Mouse (Mus musculus): ENCODE results near the gene Pcgf6. TPM values are rescaled to one million over a fixed set of nuclear protein-coding genes. Genes with fewer than 3 reads are reported as not detected.

Pcgf6 gene
- 13.9 and 17.8 TPM in 2 replicates for polyA plus RNA-seq (2014; fragmentation: Nextera tagmentation; extraction: Ambion mirVana)

DNA sequence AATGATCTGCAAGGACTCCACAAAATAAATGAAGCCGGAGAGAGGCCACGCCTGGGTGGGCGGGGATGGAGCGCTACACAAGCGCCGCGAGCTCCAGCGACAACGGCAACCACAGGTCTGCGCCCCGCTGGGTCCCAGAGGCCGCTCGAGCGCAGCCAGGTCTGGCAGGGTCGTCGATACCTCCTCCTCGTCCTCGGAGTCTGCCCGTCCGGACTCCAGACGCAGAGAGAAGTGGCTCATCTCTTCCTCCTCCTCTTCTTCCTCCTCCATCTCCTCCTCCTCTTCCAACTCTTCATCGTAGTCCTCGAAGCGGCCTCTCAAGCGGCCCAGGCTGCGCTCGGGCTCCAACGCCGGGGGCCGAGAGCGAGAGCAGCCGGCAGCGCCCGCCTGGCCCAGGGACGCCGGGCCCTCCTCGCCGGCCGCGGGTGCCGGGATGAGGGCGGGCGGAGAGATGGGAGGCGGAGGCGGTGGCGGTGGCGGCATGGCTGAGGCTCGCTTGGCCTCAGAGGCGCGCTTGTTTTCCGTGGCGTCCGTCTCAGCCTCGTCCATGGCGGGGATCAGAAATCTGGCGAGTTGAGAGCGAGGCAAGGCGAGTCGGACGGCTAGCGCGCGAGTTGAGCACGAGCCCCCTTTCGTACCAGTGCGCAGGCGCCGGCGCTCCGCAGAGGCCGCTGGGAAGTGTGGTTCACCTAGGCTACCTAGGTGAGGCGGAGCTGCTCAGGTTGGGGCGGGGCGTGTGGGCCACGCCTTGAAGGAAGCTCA, at the start of gene Pcgf6:
TSS of gene Pcgf6 (minus strand) at position 636 of the 762 bp plus-strand sequence.
- ATAC-seq (ENCODE audit: low read depth) (peak; percentile 95), DNase-seq (ENCODE audit: low spot score) (peak; percentile 87)
- Histone ChIP-seq H3K9me3 (ENCODE audit: control insufficient read depth, low read length) (no peaks in the 10 kb centered on the region), H3K4me2 (ENCODE audit: low read depth, low read length) (peak within 1 kb of the TSS; percentile 73), H3K27ac (replicated peaks; ENCODE audit: low read depth, low read length) (peak within 1 kb of the TSS; percentile 94), H3K9ac (ENCODE audit: low read depth, low read length) (peak within 1 kb of the TSS; percentile 85), H3K27me3 (replicated peaks; ENCODE audit: control insufficient read depth, insufficient read depth, low read length) (no peaks in the 10 kb centered on the region), H3K36me3 (ENCODE audit: control insufficient read depth, insufficient read depth, low read length) (peaks cover 23% of the 10 kb centered on the region), H3K4me1 (ENCODE audit: control insufficient read depth, insufficient read depth, low read length) (peaks cover 13% of the 10 kb centered on the region), H3K4me3 (ENCODE audit: low read depth, low read length) (peak within 1 kb of the TSS; percentile 88)
- WGBS = under 1% methylated on average over 65 of the region's 75 CpGs

GRCm38 (mm10) chr19:47090550-47091156, 39.9 kb upstream of the Pcgf6 start, which contains the start of the genes Usmg5 and Pdcd11:
TSS of gene Usmg5 (minus strand) at chr19:47090647.
TSS of gene Pdcd11 (plus strand) at chr19:47090768.
- Histone ChIP-seq H3K36me3 (ENCODE audit: control insufficient read depth, insufficient read depth, low read length) (peaks cover 40% of the 10 kb centered on the region), H3K4me2 (ENCODE audit: low read depth, low read length) (peak within 1 kb of the TSS; percentile 93), H3K4me3 (ENCODE audit: low read depth, low read length) (peak within 1 kb of the TSS; percentile 90), H3K27me3 (replicated peaks; ENCODE audit: control insufficient read depth, insufficient read depth, low read length) (no peaks in the 10 kb centered on the region), H3K9me3 (ENCODE audit: control insufficient read depth, low read length) (no peaks in the 10 kb centered on the region), H3K27ac (replicated peaks; ENCODE audit: low read depth, low read length) (peak within 1 kb of the TSS; percentile 88), H3K4me1 (ENCODE audit: control insufficient read depth, insufficient read depth, low read length) (peaks cover 12% of the 10 kb centered on the region), H3K9ac (ENCODE audit: low read depth, low read length) (peak within 1 kb of the TSS; percentile 98)
- ATAC-seq (ENCODE audit: low read depth) (peak; percentile 100), DNase-seq (ENCODE audit: low spot score) (peak; percentile 97)
- under 1% methylated on average over 44 of the region's 56 CpGs for WGBS

DNA sequence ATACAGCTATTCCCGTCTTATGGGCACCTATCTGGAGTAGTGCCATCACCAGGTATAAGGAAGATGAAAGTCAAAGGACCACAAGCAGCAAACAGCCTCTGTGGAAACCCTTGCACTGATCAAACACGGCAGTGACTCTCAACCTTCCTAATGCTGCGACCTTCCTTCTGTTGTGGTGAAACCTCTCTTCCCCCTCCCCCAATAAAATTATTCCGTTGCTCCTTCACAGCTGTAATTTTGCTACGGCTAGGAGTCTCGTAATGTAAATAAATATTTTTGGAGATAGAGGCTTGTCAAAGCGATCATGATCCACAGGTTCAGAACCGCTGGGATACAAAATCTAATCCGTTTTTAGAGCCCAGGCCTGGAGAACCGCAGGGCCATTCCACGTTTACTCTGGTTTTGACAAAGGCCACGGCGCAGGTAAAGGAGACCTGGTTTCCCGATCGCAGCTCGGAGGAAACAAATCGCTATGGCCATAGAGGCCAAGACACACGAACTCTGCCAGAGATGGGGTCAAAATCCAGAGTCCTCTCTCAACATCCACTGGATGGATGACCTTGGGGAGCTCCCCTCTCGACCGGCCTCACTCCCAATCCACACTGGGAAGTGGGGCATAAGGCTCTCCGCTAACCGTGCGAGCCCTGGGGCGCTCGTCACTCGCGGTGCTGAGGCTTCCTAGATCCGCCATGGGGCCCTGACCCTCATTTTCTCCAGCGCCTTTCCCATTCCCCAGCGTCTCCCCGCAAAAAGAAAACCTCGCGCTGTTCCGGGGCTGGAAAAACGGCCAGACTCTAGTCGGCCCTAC, 39.2 kb upstream of the Pcgf6 start:
- peaks cover 12% of the 10 kb centered on the region for H3K4me1 ChIP-seq (ENCODE audit: control insufficient read depth, insufficient read depth, low read length)
- H3K36me3 ChIP-seq (ENCODE audit: control insufficient read depth, insufficient read depth, low read length) = peaks cover 40% of the 10 kb centered on the region
- ATAC-seq (ENCODE audit: low read depth) (peak; percentile 71), DNase-seq (ENCODE audit: low spot score) (no peak)
- peak overlapping the region; percentile 88 for H3K27ac ChIP-seq (replicated peaks; ENCODE audit: low read depth, low read length)
- H3K27me3 ChIP-seq (replicated peaks; ENCODE audit: control insufficient read depth, insufficient read depth, low read length) = no peaks in the 10 kb centered on the region
- 2% methylated on average over 35 of the region's 36 CpGs for WGBS
- H3K4me2 ChIP-seq (ENCODE audit: low read depth, low read length) = peak overlapping the region; percentile 93
- no peaks in the 10 kb centered on the region for H3K9me3 ChIP-seq (ENCODE audit: control insufficient read depth, low read length)
- H3K9ac ChIP-seq (ENCODE audit: low read depth, low read length) = peak overlapping the region; percentile 98
- peak overlapping the region; percentile 90 for H3K4me3 ChIP-seq (ENCODE audit: low read depth, low read length)

GRCm38 (mm10) chr19:47088226-47088625, 37.5 kb upstream of the Pcgf6 start:
- Histone ChIP-seq H3K4me3 (ENCODE audit: low read depth, low read length) (no peak overlapping the region), H3K4me1 (ENCODE audit: control insufficient read depth, insufficient read depth, low read length) (peaks cover 12% of the 10 kb centered on the region), H3K9me3 (ENCODE audit: control insufficient read depth, low read length) (no peaks in the 10 kb centered on the region), H3K27me3 (replicated peaks; ENCODE audit: control insufficient read depth, insufficient read depth, low read length) (no peaks in the 10 kb centered on the region), H3K9ac (ENCODE audit: low read depth, low read length) (no peak overlapping the region), H3K27ac (replicated peaks; ENCODE audit: low read depth, low read length) (no peak overlapping the region), H3K4me2 (ENCODE audit: low read depth, low read length) (0 out of 2 replicates have a peak overlapping the region, but pooled peaks have one; percentile 3), H3K36me3 (ENCODE audit: control insufficient read depth, insufficient read depth, low read length) (peaks cover 43% of the 10 kb centered on the region)
- WGBS = 83% methylated on average over 3 of the region's 3 CpGs
- ATAC-seq (ENCODE audit: low read depth) (no peak), DNase-seq (ENCODE audit: low spot score) (no peak)

- DNase-seq (ENCODE audit: low spot score) (peak; percentile 95), ATAC-seq (ENCODE audit: low read depth) (peak; percentile 95)
- H3K27ac ChIP-seq (replicated peaks; ENCODE audit: low read depth, low read length) = peak overlapping the region; percentile 88
- peak overlapping the region; percentile 62 for H3K4me2 ChIP-seq (ENCODE audit: low read depth, low read length)
- H3K4me1 ChIP-seq (ENCODE audit: control insufficient read depth, insufficient read depth, low read length) = no peaks in the 10 kb centered on the region
- 0% methylated on average over 25 of the region's 72 CpGs for WGBS
- H3K36me3 ChIP-seq (ENCODE audit: control insufficient read depth, insufficient read depth, low read length) = peaks cover 25% of the 10 kb centered on the region
- peak overlapping the region; percentile 99 for H3K4me3 ChIP-seq (ENCODE audit: low read depth, low read length)
- peak overlapping the region; percentile 91 for H3K9ac ChIP-seq (ENCODE audit: low read depth, low read length)
- H3K9me3 ChIP-seq (ENCODE audit: control insufficient read depth, low read length) = no peaks in the 10 kb centered on the region
- H3K27me3 ChIP-seq (replicated peaks; ENCODE audit: control insufficient read depth, insufficient read depth, low read length) = no peaks in the 10 kb centered on the region
Observed at GRCm38 (mm10) chr19:47067924-47068611, 17.4 kb upstream of the Pcgf6 start.

- Histone ChIP-seq H3K27ac (replicated peaks; ENCODE audit: low read depth, low read length) (peak within 1 kb of the TSS; percentile 88), H3K4me1 (ENCODE audit: control insufficient read depth, insufficient read depth, low read length) (no peaks in the 10 kb centered on the region), H3K27me3 (replicated peaks; ENCODE audit: control insufficient read depth, insufficient read depth, low read length) (no peaks in the 10 kb centered on the region), H3K4me3 (ENCODE audit: low read depth, low read length) (peak within 1 kb of the TSS; percentile 99), H3K9ac (ENCODE audit: low read depth, low read length) (peak within 1 kb of the TSS; percentile 91), H3K4me2 (ENCODE audit: low read depth, low read length) (peak within 1 kb of the TSS; percentile 62), H3K36me3 (ENCODE audit: control insufficient read depth, insufficient read depth, low read length) (peaks cover 18% of the 10 kb centered on the region), H3K9me3 (ENCODE audit: control insufficient read depth, low read length) (no peaks in the 10 kb centered on the region)
- WGBS = 12% methylated on average over 44 of the region's 49 CpGs
- peak; percentile 83 for ATAC-seq (ENCODE audit: low read depth)
- DNase-seq (ENCODE audit: low spot score) = peak; percentile 98
Observed at GRCm38 (mm10) chr19:47067096-47067882, 16.6 kb upstream of the Pcgf6 start, which contains the start of gene Taf5. TSS of gene Taf5 (plus strand) at chr19:47067746.

DNA sequence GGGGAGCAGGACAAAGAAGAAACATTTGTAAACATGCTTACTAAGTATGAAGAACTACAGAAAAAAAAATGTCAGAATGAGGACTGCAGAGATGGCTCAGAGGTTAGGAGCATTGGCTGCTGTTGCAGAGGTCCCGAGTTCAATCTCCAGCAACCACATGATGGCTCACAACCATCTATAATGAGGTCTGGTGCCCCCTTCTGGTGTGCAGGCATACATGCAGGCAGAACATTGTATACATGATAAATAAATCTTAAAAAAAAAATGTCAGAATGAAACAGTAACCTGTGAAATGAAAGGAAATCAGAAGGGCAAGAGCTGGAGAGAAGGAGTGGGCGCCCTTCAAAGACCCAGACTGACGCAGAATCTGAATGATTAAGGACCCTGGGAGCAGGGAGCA, 15.2 kb upstream of the Pcgf6 start:
- DNase-seq (ENCODE audit: low spot score) (no peak), ATAC-seq (ENCODE audit: low read depth) (no peak)
- no peak overlapping the region for H3K4me2 ChIP-seq (ENCODE audit: low read depth, low read length)
- H3K36me3 ChIP-seq (ENCODE audit: control insufficient read depth, insufficient read depth, low read length) = peaks cover 4% of the 10 kb centered on the region
- no peak overlapping the region for H3K4me3 ChIP-seq (ENCODE audit: low read depth, low read length)
- no peak overlapping the region for H3K27ac ChIP-seq (replicated peaks; ENCODE audit: low read depth, low read length)
- H3K27me3 ChIP-seq (replicated peaks; ENCODE audit: control insufficient read depth, insufficient read depth, low read length) = no peaks in the 10 kb centered on the region
- H3K9me3 ChIP-seq (ENCODE audit: control insufficient read depth, low read length) = no peaks in the 10 kb centered on the region
- 97% methylated on average over 3 of the region's 3 CpGs for WGBS
- no peak overlapping the region for H3K9ac ChIP-seq (ENCODE audit: low read depth, low read length)
- no peaks in the 10 kb centered on the region for H3K4me1 ChIP-seq (ENCODE audit: control insufficient read depth, insufficient read depth, low read length)

Data from embryonic facial prominence, embryonic 14.5 days (tissue).